Mouse (Mus musculus) lung, embryonic 15.5 days (tissue): ENCODE measurements around the gene Lrr1. TPM values are rescaled to one million over a fixed set of nuclear protein-coding genes. Genes with fewer than 3 reads are reported as not detected.

Experiments
- ATAC-seq: fragments of 200-750 bp; cut with Nextera tagmentation; 2 replicates; pipeline ENCODE4 v1.8.0; 2017; ENCODE audit warnings: moderate number of reproducible peaks, borderline replicate concordance; ENCODE audit not compliant: low FRiP score, low TSS enrichment; ENCODE audit errors: extremely low read depth
- H3K27ac ChIP-seq: fragments of 300-500 bp; sonication (generic); 2 replicates; pipeline ENCODE4 v1.5.1; 2015; ENCODE audit warnings: moderate library complexity, mild to moderate bottlenecking, inconsistent platforms
- H3K27me3 ChIP-seq: fragments of 300-500 bp; sonication (generic); 2 replicates; pipeline ENCODE4 v1.6.1; 2015; ENCODE audit warnings: inconsistent platforms
- H3K36me3 ChIP-seq: fragments of 300-500 bp; sonication (generic); 2 replicates; pipeline ENCODE4 v1.6.1; 2015; ENCODE audit warnings: inconsistent platforms
- H3K4me1 ChIP-seq: fragments of 300-500 bp; sonication (generic); 2 replicates; pipeline ENCODE4 v1.6.1; 2015; ENCODE audit warnings: inconsistent platforms
- H3K4me2 ChIP-seq: fragments of 300-500 bp; sonication (generic); 2 replicates; pipeline ENCODE4 v1.6.1; 2015; ENCODE audit warnings: inconsistent platforms, mild to moderate bottlenecking, moderate library complexity
- H3K4me3 ChIP-seq: fragments of 300-500 bp; sonication (generic); 2 replicates; pipeline ENCODE4 v1.5.1; 2015; ENCODE audit warnings: mild to moderate bottlenecking, inconsistent platforms
- H3K9ac ChIP-seq: fragments of 300-500 bp; sonication (generic); 2 replicates; pipeline ENCODE4 v1.6.1; 2015; ENCODE audit warnings: inconsistent platforms
- H3K9me3 ChIP-seq: fragments of 300-500 bp; sonication (generic); 2 replicates; pipeline ENCODE4 v1.6.1; 2016; ENCODE audit warnings: inconsistent platforms
- WGBS: fragments of 180-500 bp; shearing (Covaris S2); methylation state at CpG from one replicate; pipeline ENCODE4 v1.1.7; 2015; 5-methylcytosine and 5-hydroxymethylcytosine counted together
- polyA plus RNA-seq: library from polyadenylated mRNA; unstranded; fragments of >200 nt; fragmentation: Nextera tagmentation; extraction: Ambion mirVana; gene quantifications from 2 replicates; pipeline ENCODE4 v1.2.1, GENCODE M21; 2015

Gene Lrr1
- polyA plus RNA-seq, 1 experiment from 2014 or later = 29.1 TPM

DNA sequence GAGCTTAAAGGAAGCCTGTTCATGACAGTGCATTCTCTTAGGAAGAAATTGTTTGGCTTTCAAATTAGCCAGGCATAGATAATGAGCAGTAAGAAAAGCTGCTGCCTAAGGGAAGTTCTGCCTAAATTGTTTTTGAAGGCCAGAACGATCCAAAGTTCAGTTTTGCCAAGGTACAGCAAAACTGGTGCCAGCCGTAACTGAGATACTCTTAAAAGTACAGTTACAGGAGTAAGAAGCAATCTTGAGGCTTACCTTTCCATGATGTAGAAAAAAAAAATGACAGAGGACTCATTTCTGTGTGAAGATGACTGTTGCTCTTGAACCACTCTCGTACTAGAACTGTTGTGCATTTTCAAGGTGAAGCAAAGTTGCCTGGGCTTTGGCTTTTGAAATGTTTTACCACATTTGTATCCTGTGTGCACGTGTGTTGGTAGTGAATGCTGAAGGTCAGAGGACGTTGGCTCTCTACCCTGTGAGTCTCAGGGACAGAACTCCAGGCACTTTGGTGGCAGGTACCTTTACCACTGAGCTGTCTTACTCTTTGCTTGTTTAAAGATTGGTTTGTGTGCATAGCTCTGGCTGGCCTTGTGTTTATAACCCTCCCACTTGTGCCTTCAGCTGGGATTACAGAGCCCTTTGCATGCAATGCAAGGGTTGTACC lies 18.3 kb downstream of the Lrr1 start:
- no peak overlapping the region for H3K4me2 ChIP-seq
- H3K4me3 ChIP-seq = no peak overlapping the region
- peaks cover 41% of the 10 kb centered on the region for H3K36me3 ChIP-seq
- H3K27ac ChIP-seq = no peak overlapping the region
- no peak overlapping the region for H3K9ac ChIP-seq
- no peaks in the 10 kb centered on the region for H3K27me3 ChIP-seq
- H3K9me3 ChIP-seq = no peaks in the 10 kb centered on the region
- WGBS = 61% methylated on average over 5 of the region's 5 CpGs
- ATAC-seq = no peak
- peaks cover 19% of the 10 kb centered on the region for H3K4me1 ChIP-seq

DNA sequence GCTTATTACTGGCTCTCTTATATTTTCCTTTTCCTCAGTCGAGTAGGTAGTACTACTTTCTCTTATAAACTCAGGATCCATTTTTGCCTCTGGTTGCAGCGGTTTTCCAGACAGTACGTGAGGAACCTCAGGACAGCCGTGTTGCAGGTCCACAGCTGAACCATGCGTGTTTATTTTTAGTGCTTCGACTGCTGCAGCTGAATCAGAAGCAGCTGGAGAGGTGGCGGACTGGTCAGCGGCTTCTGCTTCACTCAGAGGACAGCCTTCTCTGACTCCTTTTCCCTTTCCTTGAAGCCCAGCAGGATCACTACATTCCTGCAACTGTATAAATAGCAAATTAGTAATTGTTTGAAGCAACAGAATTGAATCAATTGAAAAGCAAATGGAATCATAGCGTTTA lies 21.5 kb downstream of the Lrr1 start:
- Histone ChIP-seq H3K36me3 (peaks cover 45% of the 10 kb centered on the region), H3K27ac (no peak overlapping the region)
- 81% methylated on average over 9 of the region's 9 CpGs for WGBS

GRCm38 (mm10) chr12:69190522-69190921 lies 21.9 kb downstream of the Lrr1 start:
- no peak overlapping the region for H3K4me3 ChIP-seq
- H3K4me1 ChIP-seq = peaks cover 13% of the 10 kb centered on the region
- no peak overlapping the region for H3K27ac ChIP-seq
- WGBS = 95% methylated on average over 1 of the region's 1 CpGs
- ATAC-seq = no peak
- peaks cover 45% of the 10 kb centered on the region for H3K36me3 ChIP-seq
- no peak overlapping the region for H3K4me2 ChIP-seq
- H3K9me3 ChIP-seq = no peaks in the 10 kb centered on the region
- H3K27me3 ChIP-seq = no peaks in the 10 kb centered on the region
- H3K9ac ChIP-seq = no peak overlapping the region

More for the DNA sequence above, 21.5 kb downstream of the Lrr1 start:
- Histone ChIP-seq H3K9me3 (no peaks in the 10 kb centered on the region), H3K4me2 (no peak overlapping the region), H3K4me1 (peaks cover 17% of the 10 kb centered on the region), H3K27me3 (no peaks in the 10 kb centered on the region), H3K4me3 (no peak overlapping the region), H3K9ac (no peak overlapping the region)
- ATAC-seq = no peak

GRCm38 (mm10) chr12:69191396-69191795 lies 22.8 kb downstream of the Lrr1 start:
- H3K4me1 ChIP-seq = peaks cover 15% of the 10 kb centered on the region
- no peaks in the 10 kb centered on the region for H3K27me3 ChIP-seq
- H3K36me3 ChIP-seq = peaks cover 45% of the 10 kb centered on the region
- H3K4me2 ChIP-seq = no peak overlapping the region
- no peak overlapping the region for H3K27ac ChIP-seq
- no peak overlapping the region for H3K4me3 ChIP-seq
- H3K9me3 ChIP-seq = no peaks in the 10 kb centered on the region
- WGBS = 86% methylated on average over 5 of the region's 5 CpGs
- no peak for ATAC-seq
- no peak overlapping the region for H3K9ac ChIP-seq

DNA sequence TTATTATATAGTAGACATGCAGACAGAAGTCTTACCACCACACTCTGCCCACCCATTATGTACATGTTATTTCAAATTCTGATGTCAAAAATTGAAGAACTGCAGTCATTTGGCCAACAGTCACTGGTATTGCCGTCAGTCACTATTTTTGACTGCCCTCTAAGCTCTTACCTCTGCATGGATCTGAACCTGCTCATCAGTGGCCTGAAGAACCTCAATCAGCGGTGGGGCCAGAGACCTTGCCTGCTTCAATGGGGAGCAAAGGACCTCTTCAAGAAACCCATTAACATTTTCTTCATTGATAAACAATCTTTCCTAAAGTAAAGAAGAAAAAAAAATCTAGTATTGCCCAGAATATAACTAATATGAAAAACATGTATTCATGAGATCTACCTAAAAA lies 24.0 kb downstream of the Lrr1 start:
- no peak overlapping the region for H3K4me3 ChIP-seq
- peaks cover 38% of the 10 kb centered on the region for H3K36me3 ChIP-seq
- H3K27me3 ChIP-seq = no peaks in the 10 kb centered on the region
- H3K9ac ChIP-seq = no peak overlapping the region
- peaks cover 6% of the 10 kb centered on the region for H3K4me1 ChIP-seq
- ATAC-seq = no peak
- no peaks in the 10 kb centered on the region for H3K9me3 ChIP-seq
- H3K4me2 ChIP-seq = no peak overlapping the region
- WGBS = 86% methylated on average over 2 of the region's 2 CpGs
- no peak overlapping the region for H3K27ac ChIP-seq

DNA sequence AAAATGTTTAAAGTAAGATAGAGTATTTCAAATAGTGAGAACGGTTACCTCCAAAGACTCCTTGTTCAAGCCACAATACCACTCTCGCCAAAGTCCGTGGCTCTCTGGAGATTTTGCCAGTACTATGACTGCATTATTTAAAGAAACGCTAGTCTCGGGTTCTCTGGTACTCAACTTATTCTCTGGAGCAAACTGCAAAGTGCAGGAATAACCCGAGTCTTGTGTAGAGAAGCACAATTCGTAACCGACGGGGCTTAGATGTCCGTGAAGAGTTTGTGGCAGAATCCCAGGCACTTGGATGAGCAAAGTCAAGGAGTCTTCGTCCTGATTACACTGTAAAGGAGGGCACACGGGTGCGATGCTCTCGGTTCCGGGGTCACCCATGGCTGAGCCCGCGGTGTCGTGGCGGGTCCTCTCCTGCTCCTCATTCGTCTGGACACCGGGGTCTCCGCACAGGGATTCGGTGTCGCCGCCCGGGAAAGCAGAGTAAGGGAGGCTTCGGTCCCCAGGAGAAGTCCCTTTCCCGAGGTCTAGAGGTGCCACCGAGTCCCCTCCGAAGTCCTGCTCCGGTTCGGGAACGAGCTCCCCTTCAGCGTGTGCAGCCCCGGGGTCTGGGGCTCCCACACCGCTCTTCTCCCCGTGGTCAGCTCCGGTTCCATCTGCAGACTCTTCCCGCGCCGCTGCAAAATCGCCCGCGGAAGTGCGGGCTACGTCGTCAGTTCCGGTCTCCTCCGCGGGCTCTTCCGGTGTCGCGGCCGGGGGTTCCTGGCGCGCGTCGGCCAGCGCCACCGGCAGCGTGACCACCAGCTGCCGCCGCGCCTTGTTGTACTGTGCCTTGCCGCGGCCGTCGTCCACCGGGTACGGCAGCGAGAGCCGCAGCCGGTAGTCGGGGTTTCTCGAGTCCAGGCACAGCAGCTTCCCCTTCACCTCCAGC lies 28.1 kb downstream of the Lrr1 start, which contains the start of gene Gm49383:
Gene Gm49383, minus strand, starts transcription at position 661 of the 934 bp plus-strand sequence.
- Histone ChIP-seq H3K9me3 (no peaks in the 10 kb centered on the region), H3K27ac (peak within 1 kb of the TSS; percentile 88), H3K4me2 (peak within 1 kb of the TSS; percentile 95), H3K27me3 (no peaks in the 10 kb centered on the region), H3K36me3 (peaks cover 24% of the 10 kb centered on the region; the same call in 1 of the 2 replicates), H3K4me3 (peak within 1 kb of the TSS; percentile 75), H3K9ac (peak within 1 kb of the TSS; percentile 78), H3K4me1 (peaks cover 22% of the 10 kb centered on the region)
- peak; percentile 75 for ATAC-seq
- WGBS = under 1% methylated on average over 75 of the region's 75 CpGs

DNA sequence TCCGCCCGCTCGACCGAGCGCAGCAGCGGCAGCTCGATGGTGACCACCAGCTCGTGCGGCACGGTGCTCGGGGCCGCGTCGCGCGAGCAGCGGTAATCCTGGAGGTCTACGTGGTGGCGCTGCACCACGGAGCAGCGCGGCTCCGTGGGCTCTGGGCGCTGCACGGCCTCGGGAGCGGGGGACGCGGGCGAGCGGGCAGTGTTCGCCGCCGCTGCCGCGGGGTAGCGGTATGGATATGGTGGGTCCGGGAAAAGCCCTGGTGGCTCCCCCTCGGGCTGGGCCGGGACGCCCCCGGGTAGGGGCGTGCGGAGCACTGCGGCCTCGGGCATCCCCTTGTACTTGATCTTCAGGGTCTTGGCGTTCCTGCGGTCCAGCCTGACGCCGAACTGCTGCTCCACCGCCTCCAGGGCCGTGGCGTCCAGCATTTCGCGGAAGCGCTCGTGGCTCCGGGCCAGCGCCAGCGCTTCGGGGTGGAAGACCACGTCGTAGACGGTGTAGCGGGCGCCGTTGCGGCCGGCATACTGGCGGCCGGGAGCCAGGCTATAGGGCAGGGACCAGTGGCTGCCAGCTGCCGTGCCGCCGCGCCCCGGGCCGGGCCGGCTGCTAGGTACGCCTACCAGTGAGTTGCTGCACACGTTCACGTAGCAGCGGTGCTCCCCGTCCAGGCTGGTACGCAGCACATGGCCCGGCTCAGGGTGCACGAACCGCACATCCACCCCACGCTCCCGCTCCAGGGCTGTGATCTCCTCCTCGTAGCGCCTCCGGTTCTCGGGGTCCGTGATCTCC lies 29.0 kb downstream of the Lrr1 start:
- H3K4me1 ChIP-seq = peaks cover 22% of the 10 kb centered on the region
- peak overlapping the region; percentile 78 for H3K9ac ChIP-seq
- peaks cover 22% of the 10 kb centered on the region; the same call in 1 of the 2 replicates for H3K36me3 ChIP-seq
- no peaks in the 10 kb centered on the region for H3K27me3 ChIP-seq
- WGBS = under 1% methylated on average over 94 of the region's 94 CpGs
- H3K4me3 ChIP-seq = peak overlapping the region; percentile 75
- ATAC-seq = peak; percentile 80
- peak overlapping the region; percentile 95 for H3K4me2 ChIP-seq
- no peaks in the 10 kb centered on the region for H3K9me3 ChIP-seq
- H3K27ac ChIP-seq = peak overlapping the region; percentile 88

GRCm38 (mm10) chr12:69198164-69198535 lies 29.5 kb downstream of the Lrr1 start, which contains the start of gene Dnaaf2:
TSS of gene Dnaaf2 (minus strand) at chr12:69198429.
- Histone ChIP-seq H3K27me3 (no peaks in the 10 kb centered on the region), H3K4me1 (peaks cover 22% of the 10 kb centered on the region), H3K9ac (peak within 1 kb of the TSS; percentile 78), H3K9me3 (no peaks in the 10 kb centered on the region), H3K4me2 (peak within 1 kb of the TSS; percentile 95), H3K4me3 (peak within 1 kb of the TSS; percentile 75), H3K36me3 (peaks cover 24% of the 10 kb centered on the region), H3K27ac (peak within 1 kb of the TSS; percentile 88)
- ATAC-seq = peak; percentile 21; the same call in 1 of the 2 replicates
- WGBS = under 1% methylated on average over 18 of the region's 18 CpGs

GRCm38 (mm10) chr12:69198985-69199384 lies 30.4 kb downstream of the Lrr1 start:
- ATAC-seq = no peak
- Histone ChIP-seq H3K9ac (no peak overlapping the region), H3K27ac (no peak overlapping the region), H3K27me3 (no peaks in the 10 kb centered on the region), H3K4me1 (peaks cover 22% of the 10 kb centered on the region), H3K4me2 (peak overlapping the region; percentile 3; the same call in 1 of the 2 replicates), H3K9me3 (no peaks in the 10 kb centered on the region), H3K36me3 (peaks cover 30% of the 10 kb centered on the region), H3K4me3 (no peak overlapping the region)

- peaks cover 48% of the 10 kb centered on the region for H3K36me3 ChIP-seq
- no peak within 1 kb of the TSS for H3K4me2 ChIP-seq
- no peak within 1 kb of the TSS for H3K27ac ChIP-seq
- H3K9me3 ChIP-seq = no peaks in the 10 kb centered on the region
- peaks cover 3% of the 10 kb centered on the region for H3K4me1 ChIP-seq
- no peaks in the 10 kb centered on the region for H3K27me3 ChIP-seq
- no peak for ATAC-seq
- 78% methylated on average over 16 of the region's 16 CpGs for WGBS
- no peak within 1 kb of the TSS for H3K4me3 ChIP-seq
- no peak within 1 kb of the TSS for H3K9ac ChIP-seq
Observed at GRCm38 (mm10) chr12:69204052-69204833, 35.6 kb downstream of the Lrr1 start, which contains the start of gene Gm49384. TSS of gene Gm49384 (minus strand) at chr12:69204267.

GRCm38 (mm10) chr12:69207396-69207795 lies 38.8 kb downstream of the Lrr1 start:
- 88% methylated on average over 8 of the region's 8 CpGs for WGBS
- Histone ChIP-seq H3K9ac (no peak overlapping the region), H3K27me3 (no peaks in the 10 kb centered on the region), H3K27ac (no peak overlapping the region), H3K4me2 (no peak overlapping the region), H3K36me3 (peaks cover 49% of the 10 kb centered on the region), H3K4me1 (no peaks in the 10 kb centered on the region), H3K4me3 (no peak overlapping the region), H3K9me3 (no peaks in the 10 kb centered on the region)
- ATAC-seq = no peak
